Mouse (Mus musculus) bone marrow macrophage, adult 2 months (primary cell): ENCODE measurements around the gene Veph1.

Experiments used
- CTCF ChIP-seq: IDR thresholded peaks from 2 replicates; pipeline ENCODE4 v1.5.1; 2012; ENCODE audit warnings: low read depth, mild to moderate bottlenecking, low read length, moderate library complexity
- POLR2A ChIP-seq: IDR thresholded peaks from 2 replicates; pipeline ENCODE4 v1.6.1; 2012; ENCODE audit warnings: mild to moderate bottlenecking, low read depth, low read length, borderline replicate concordance

GRCm38 (mm10) chr3:66208836-66209573 is 87.6 kb downstream of the Veph1 start:
- TF ChIP-seq CTCF, result no peak
- no peak for TF ChIP-seq POLR2A
